Mouse (Mus musculus): ENCODE measurements at regions not wholly inside any gene's neighbourhood (a gene's known extent, or its start where the extent isn't known, plus 50 kb on each side); places are given as distances from the start of the nearest gene placed in this dataset.

- ATAC-seq (no peak), DNase-seq (ENCODE audit: low read depth, low spot score) (no peak)
- in situ Hi-C loops (cut with MboI; ENCODE audit: low pct_unique_long_range_greater_than_20kb) = no loop called here
- no peak for TF ChIP-seq CTCF (IDR thresholded peaks at IDR 0.05)
- ChIA-PET POLR2A (no interaction called here), CTCF (no interaction called here)
- peaks cover 15% of the 10 kb centered on the region for H3K27me3 ChIP-seq
Measured at GRCm38 (mm10) chr2:79186878-79187277, 68.3 kb upstream of the Itga4 start.

GRCm38 (mm10) chr2:79188511-79189193 lies 66.6 kb upstream of the Itga4 start:
- ChIA-PET POLR2A (no interaction called here), CTCF (no interaction called here)
- no peak for ATAC-seq
- no peak for TF ChIP-seq CTCF (IDR thresholded peaks at IDR 0.05)
- in situ Hi-C loops (cut with MboI; ENCODE audit: low pct_unique_long_range_greater_than_20kb) = no loop called here
- no peak for DNase-seq (ENCODE audit: low read depth, low spot score)
- H3K27me3 ChIP-seq = peaks cover 15% of the 10 kb centered on the region

- in situ Hi-C loops (cut with MboI; ENCODE audit: low pct_unique_long_range_greater_than_20kb) = no loop called here
- DNase-seq (ENCODE audit: low read depth, low spot score) = no peak
- ChIA-PET POLR2A (no interaction called here), CTCF (no interaction called here)
- ATAC-seq = no peak
- H3K27me3 ChIP-seq = peaks cover 9% of the 10 kb centered on the region
- no peak for TF ChIP-seq CTCF (IDR thresholded peaks at IDR 0.05)
Measured at GRCm38 (mm10) chr2:79193851-79194250, 61.4 kb upstream of the Itga4 start.

- in situ Hi-C loops (cut with MboI; ENCODE audit: low pct_unique_long_range_greater_than_20kb) = no loop called here
- ChIA-PET POLR2A (no interaction called here), CTCF (no interaction called here)
- no peak for ATAC-seq
- H3K27me3 ChIP-seq = no peaks in the 10 kb centered on the region
- TF ChIP-seq CTCF (IDR thresholded peaks at IDR 0.05) = no peak
- DNase-seq (ENCODE audit: low read depth, low spot score) = no peak
Measured at GRCm38 (mm10) chr2:79201677-79202076, 53.5 kb upstream of the Itga4 start.

All from Patski (cell line).